Mouse (Mus musculus) layer of hippocampus, adult 9-10 months (tissue): ENCODE measurements around the gene Ciao2a.
A peak's percentile ranks its signal among the peaks of the same experiment; 100 is the strongest.

Experiments
- DNase-seq: peaks from one replicate; pipeline ENCODE4 v3.0.0; 2022; ENCODE audit warnings: low spot score

Gene Ciao2a

GRCm38 (mm10) chr9:66120106-66120505, 6.3 kb upstream of the Ciao2a start:
- no peak for DNase-seq

- DNase-seq = no peak
Observed at GRCm38 (mm10) chr9:66120945-66121344, 5.5 kb upstream of the Ciao2a start.

DNA sequence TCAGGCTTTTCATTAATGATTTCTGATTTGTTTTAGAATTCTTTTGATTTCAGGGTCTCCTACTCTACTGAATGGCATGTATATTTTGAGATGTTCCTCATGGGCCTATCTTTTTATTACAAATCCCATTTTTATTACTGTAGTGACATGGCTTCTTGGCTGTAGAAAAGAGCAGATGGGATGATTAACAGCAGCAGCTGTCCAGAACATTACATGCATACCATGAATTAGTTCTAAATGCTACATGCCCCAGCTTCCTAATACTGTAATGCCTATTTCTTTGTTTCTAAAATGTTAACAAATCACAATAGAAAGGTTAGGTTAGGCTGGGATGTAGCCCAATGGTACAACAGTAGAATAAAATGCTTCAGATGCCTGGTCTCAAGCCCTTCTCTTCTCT, 5.0 kb upstream of the Ciao2a start:
- no peak for DNase-seq

DNA sequence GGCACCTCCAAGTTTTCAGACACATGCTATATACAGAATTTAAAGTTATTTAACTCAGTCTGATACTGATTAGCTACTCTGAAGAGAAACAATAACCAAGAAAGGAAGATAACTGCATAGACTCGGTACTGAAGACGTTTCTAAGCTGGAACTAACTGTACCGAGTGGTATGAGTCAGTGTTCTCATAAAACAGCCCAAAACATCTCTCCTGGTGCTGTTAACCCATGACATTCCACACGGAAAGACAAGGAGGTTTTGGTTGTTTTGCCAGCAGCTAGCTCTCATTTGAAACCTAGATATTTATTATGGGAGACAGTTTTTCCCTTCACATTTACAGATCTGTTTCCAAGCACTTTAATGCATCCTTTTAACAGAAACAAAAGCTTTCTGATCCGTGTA, 2.8 kb upstream of the Ciao2a start:
- no peak for DNase-seq

- DNase-seq = no peak
Observed at GRCm38 (mm10) chr9:66124111-66124531, 2.3 kb upstream of the Ciao2a start.

DNA sequence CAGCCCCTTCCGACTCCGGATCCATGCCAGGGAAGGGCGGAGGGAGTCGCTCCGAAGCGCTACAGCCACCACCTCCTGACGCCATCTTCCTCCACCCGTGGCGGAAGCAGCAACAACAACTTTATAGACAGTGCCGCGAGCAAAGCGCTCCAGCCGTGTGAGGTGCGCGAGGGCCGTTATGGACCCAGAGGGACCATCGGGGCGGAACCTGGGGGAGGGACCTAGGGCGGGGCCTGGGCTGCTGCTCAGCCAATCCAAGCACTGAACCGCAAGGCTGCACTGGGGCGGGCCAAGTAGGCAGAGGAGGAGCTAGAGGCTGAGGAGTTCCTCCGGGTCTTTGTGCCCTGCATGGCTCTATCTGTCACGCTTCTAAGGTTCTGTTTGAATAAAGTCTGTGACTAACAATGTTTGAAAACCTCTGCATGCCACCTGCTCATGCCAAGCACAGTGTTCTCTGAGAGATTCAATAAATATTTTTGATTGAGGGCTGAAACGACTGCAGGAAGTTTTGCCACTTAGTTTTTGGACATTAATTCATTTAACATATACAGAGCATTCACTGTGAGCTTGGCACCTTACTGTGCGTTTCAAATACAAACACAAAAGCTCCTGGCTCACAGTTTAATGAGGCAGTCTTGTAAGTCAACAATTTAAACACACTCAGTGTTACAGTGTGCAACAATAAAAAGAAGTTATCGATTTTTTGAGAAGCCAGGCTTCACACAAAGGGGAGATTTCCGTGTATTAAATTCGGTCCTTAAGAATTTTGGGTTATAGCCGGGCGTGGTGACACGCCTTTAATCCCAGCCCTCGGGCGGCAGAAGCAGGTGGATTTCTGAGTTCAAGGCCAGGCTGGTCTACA, 1.5 kb upstream of the Ciao2a start:
- peak; percentile 81 for DNase-seq

GRCm38 (mm10) chr9:66125543-66126455, 612 bp upstream of the Ciao2a start:
- no peak for DNase-seq

DNA sequence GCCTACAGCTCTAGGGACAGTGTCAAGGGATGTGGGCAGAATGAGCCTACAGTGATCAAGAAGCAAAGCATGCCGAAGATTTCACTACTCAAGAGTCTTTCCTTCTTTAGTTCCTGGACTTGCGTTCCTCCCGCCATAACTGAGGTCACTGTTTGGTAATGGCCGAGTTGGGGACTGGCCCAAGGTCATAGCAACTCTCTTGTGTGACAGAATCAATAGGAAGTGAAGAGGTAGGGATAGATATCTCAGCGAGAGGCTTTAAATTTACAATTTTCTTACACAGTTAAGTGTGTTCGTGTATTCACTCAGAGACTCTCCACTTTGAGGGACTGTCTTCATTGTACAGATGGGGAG, 759 bp downstream of the Ciao2a start:
- no peak for DNase-seq

DNA sequence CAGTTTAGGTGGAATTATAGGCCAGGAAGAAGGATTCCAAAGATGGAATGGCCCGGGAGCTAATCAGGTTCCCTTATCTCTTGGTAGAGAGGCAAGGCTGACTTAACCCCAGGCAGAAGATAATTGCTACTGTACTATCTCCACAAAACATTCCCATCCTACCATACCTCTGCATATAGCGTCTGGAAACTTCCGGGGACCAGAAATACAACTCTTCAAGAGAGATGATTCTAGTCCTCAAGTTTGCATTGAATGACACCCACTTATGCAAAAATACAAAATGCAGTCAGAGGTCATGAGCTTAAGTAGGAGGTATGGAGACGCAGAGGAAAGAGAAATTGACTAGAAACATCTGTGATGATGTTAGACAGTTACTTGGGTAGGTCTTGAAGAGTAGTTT, 1.5 kb downstream of the Ciao2a start:
- no peak for DNase-seq

DNA sequence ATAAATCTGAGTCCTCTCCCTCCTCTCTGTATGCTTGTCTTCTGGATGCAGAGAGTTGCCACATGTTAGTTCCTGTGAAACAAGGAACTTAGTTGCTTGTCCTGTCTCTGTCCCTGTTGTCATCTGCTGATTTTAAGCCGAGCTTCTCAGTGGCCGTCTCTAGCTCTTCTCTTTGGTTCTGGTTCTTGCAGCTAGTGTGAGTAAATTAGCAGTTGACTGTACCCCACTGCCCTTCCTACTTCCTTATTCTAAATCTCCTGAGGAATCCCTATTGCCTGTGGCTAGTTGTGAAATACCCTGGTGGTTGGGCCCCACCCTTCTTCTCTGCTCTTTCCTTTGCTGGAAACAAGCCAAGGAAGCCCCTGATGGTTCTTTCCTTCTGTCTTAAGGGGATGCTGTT, 5.1 kb downstream of the Ciao2a start:
- no peak for DNase-seq

GRCm38 (mm10) chr9:66135967-66136366, 9.6 kb downstream of the Ciao2a start:
- DNase-seq = no peak

- DNase-seq = no peak
Observed at GRCm38 (mm10) chr9:66138193-66138592, 11.8 kb downstream of the Ciao2a start.

- no peak for DNase-seq
Observed at GRCm38 (mm10) chr9:66142265-66142664, 15.9 kb downstream of the Ciao2a start.

- peak; percentile 67 for DNase-seq
Observed at GRCm38 (mm10) chr9:66144248-66144647, 17.8 kb downstream of the Ciao2a start.

GRCm38 (mm10) chr9:66146141-66146540, 19.7 kb downstream of the Ciao2a start:
- DNase-seq = no peak

GRCm38 (mm10) chr9:66152011-66152410, 25.6 kb downstream of the Ciao2a start:
- no peak for DNase-seq

DNA sequence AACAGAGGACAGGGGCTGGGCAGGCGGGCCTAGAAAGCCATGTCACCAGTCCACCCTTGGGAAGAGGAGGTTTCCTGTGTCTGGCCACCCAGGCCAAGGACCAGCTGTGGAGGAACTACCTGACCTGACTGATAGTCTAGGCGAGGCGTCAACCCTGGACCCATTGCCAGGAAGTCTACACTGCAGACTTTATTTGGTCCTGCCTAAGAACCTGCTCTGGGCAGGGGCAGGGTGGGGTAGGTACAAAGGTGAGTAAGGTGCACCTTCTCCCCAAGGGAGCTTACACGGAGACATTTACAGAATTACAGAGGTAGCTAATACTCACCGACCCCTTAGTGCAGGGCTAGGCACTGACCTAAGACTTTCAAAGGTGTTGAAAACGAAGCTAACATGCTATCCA, 27.2 kb downstream of the Ciao2a start:
- DNase-seq = no peak

- no peak for DNase-seq
Observed at GRCm38 (mm10) chr9:66154013-66154412, 27.6 kb downstream of the Ciao2a start.

DNA sequence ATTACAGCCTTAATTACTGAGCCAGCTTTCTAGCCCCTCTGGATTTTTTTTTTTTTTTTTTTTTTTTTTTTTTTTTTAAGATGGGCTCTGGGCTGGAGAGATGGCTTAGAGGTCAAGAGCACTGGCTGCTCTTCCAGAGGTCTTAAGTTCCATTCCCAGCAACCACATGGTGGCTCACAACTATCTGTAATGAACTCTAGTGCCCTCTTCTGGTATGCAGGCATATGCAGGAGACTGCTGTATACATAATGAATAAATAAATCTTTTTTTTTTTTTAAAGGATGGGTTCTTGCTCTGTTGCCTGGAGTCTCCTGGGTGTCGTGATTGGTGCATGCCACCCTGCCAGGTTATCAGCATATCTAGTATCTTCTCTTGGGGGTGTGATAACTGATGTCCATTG, 29.1 kb downstream of the Ciao2a start:
- DNase-seq = no peak

- DNase-seq = no peak
Observed at GRCm38 (mm10) chr9:66157958-66158830, 31.8 kb downstream of the Ciao2a start, which contains the start of gene Dapk2. Dapk2 (plus strand) TSS chr9:66158223.

DNA sequence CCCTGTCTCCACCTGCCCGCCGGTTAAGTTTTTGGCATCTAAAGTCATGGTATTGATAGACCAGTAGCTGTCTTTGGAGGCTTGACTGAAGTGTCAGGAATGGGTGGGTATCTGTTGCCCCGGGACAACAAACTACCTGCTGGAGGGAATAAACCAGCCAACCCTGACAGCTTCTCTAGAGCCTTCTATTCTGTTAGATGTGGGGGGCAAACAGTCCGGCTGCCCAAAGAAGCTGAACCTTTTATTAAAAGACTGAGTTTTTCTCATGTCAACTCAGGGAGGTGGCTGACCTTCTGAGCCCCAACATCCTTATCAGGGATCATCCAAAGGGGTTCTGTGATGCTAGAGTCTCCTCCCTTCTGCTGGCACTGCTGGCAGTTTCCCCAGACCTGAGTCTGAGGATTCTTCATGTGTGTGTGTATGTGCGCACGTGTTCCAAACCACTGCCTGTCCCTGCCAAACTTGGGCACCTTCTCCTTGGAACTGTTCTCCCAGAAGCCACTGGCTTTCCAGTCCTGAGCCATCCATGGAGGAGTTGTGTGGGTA, 32.5 kb downstream of the Ciao2a start:
- no peak for DNase-seq

GRCm38 (mm10) chr9:66160155-66160554, 33.7 kb downstream of the Ciao2a start:
- no peak for DNase-seq
